Mouse (Mus musculus) central nervous system, embryonic 14 days (tissue): ENCODE measurements around the gene Zfp638. TPM values are rescaled to one million over a fixed set of nuclear protein-coding genes. Genes with fewer than 3 reads are reported as not detected.

ENCODE experiments used
- polyA plus RNA-seq: library from polyadenylated mRNA; depleted of rRNA; stranded (reverse); fragments of >200 nt; gene quantifications from 2 replicates; pipeline ENCODE4 v1.2.3, GENCODE M21; 2012; rRNA removed

Gene Zfp638
- 78.7 and 81.8 TPM in 2 replicates for polyA plus RNA-seq

GRCm38 (mm10) chr6:83866954-83867597, at the start of gene Zfp638:
TSS of gene Zfp638 (plus strand) at chr6:83867109.

GRCm38 (mm10) chr6:83831606-83832123, 35.2 kb upstream of the Zfp638 start, which contains the start of gene Paip2b:
TSS of gene Paip2b (minus strand) at chr6:83831741.

GRCm38 (mm10) chr6:84008363-84009171, 141.7 kb downstream of the Zfp638 start, which contains the start of gene Dysf:
TSS of gene Dysf (plus strand) at chr6:84008590.

Other genes starting within 250 kb of the Zfp638 start
- gene Clec4f, start 210.9 kb upstream of the Zfp638 start, polyA plus RNA-seq = not detected in 2 replicates
- not detected in 2 replicates for gene Cd207, start 189.3 kb upstream of the Zfp638 start, polyA plus RNA-seq
- gene Vax2, start 155.8 kb upstream of the Zfp638 start, polyA plus RNA-seq = 0.07 and 0.13 TPM in 2 replicates
- 0.17 and 0.38 TPM in 2 replicates for gene Atp6v1b1, start 124.1 kb upstream of the Zfp638 start, polyA plus RNA-seq
- gene Ankrd53, start 104.5 kb upstream of the Zfp638 start, polyA plus RNA-seq = not detected in 2 replicates
- gene Tex261, start 91.3 kb upstream of the Zfp638 start, polyA plus RNA-seq = 51.3 and 57.1 TPM in 2 replicates
- gene Nagk, start 72.1 kb upstream of the Zfp638 start, polyA plus RNA-seq = 52.0 and 56.5 TPM in 2 replicates
- gene Paip2b, start 35.4 kb upstream of the Zfp638 start, polyA plus RNA-seq = 52.1 and 61.4 TPM in 2 replicates
- 2.7 and 7.6 TPM in 2 replicates for gene Dysf, start 141.5 kb downstream of the Zfp638 start, polyA plus RNA-seq